Mouse (Mus musculus) stomach, postnatal 0 days (tissue): ENCODE results near the gene Slc2a8.

ENCODE experiments used
- CTCF ChIP-seq: IDR thresholded peaks from 2 replicates; pipeline ENCODE4 v1.5.1; 2016; ENCODE audit warnings: antibody characterized with exemption, low read depth, mild to moderate bottlenecking, moderate library complexity
- EP300 ChIP-seq: optimal IDR thresholded peaks from 2 replicates; pipeline ENCODE3; 2016; ENCODE audit warnings: antibody characterized with exemption

DNA sequence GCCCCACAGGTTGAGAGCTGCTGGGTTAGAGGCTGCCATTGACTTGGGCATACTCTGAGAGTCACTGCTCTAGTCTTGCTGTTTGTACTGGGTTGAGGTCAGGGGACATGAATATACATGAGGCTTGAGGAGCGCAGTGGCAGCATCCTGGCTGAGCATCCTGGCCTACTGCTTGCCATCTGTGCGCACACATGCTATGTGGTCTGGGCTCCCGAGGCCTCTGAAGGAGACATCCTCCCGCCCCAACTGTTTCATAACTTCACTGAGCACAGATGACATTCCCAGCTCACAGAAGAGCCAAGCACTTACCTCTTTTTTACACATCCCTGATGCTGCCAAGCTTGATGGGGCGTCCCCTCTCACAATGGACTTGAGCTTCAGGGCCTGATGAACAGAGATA is 33.0 kb upstream of the Slc2a8 start:
- no peak for TF ChIP-seq CTCF
- no peak for TF ChIP-seq EP300
